Mouse (Mus musculus) liver, adult 2 months (tissue): ENCODE results near the gene St8sia1.

Experiments
- CTCF ChIP-seq: fragments of 200-500 bp; IDR thresholded peaks from 2 replicates; pipeline ENCODE4 v1.5.1; 2011; ENCODE audit warnings: low read depth, low read length, control low read depth
- POLR2A ChIP-seq: fragments of 200-500 bp; IDR thresholded peaks from 2 replicates; pipeline ENCODE4 v1.6.1; 2011; ENCODE audit warnings: low read length, control low read depth; ENCODE audit not compliant: insufficient read depth; ENCODE audit errors: extremely low read depth

DNA sequence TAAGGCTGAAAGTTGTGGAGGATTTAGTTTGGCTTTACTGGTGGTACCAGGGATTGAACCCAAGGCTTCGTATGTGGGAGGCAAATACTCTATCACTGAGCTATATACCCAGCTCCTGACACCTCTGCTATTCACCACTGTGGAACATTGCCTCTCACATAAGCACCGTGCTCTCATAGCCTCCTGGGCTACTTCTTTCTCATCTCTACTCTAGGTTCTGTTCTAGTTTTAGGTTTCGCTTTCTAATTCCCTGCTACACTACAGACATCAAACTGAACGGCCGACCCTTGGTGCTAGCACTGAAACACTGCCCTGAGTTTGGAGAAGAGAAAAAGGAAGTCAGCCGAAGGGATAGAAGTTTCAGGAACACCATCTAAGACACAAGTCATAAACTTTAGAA is 99.1 kb downstream of the St8sia1 start:
- TF ChIP-seq POLR2A (no peak), CTCF (no peak)
